Mouse (Mus musculus) CD4-positive, CD25-positive, alpha-beta regulatory T cell, adult 4 months (primary cell): ENCODE results near the gene Slc22a17. TPM values are rescaled to one million over a fixed set of nuclear protein-coding genes. Genes with fewer than 3 reads are reported as not detected.
"Not testable (repeated sequence)": the region's sequence is repeated elsewhere in the genome, so short reads cannot be mapped to it uniquely, and the experiment has no call there.

Experiments used
- ATAC-seq: one replicate; pipeline ENCODE4 v1.8.0; 2017
- polyA plus RNA-seq, 2 experiments: library from polyadenylated mRNA; unstranded; fragments of 100-300 nt; shearing (Covaris generic); gene quantifications; one replicate each; pipeline ENCODE4 v1.2.1; 2017

The Slc22a17 gene
- 1 to 10 TPM in 1 of 2 experiments, under 1 TPM in 1; 0.71 to 1.1 TPM for polyA plus RNA-seq

DNA sequence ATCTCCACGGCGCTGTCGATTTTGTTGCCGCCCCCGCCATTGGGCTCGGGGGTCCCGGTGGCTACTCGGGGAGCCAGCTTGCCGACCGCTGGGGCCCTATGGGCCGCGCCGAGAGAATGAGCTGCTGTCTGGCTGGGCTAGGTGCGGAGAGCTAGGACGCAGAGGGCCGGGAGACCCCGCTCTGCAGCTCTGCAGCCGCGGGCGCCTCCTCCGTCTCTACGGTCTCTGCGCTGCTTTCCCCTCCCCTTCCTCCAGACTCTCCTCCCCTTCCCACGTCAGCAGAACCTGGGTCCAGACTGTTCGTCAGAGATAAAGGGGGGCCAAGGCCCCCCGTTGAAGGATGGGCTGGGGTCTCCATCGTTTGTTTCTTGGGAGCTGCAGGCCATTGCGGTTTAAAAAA is at the start of gene Slc22a17:
Gene Slc22a17 (minus strand): TSS at position 247 of the 400 bp plus-strand sequence.
- peak; percentile 89 for ATAC-seq

GRCm38 (mm10) chr14:54962714-54963113 is 49.8 kb upstream of the Slc22a17 start:
- ATAC-seq: no peak

GRCm38 (mm10) chr14:54961487-54961886 is 48.6 kb upstream of the Slc22a17 start:
- ATAC-seq: no peak

DNA sequence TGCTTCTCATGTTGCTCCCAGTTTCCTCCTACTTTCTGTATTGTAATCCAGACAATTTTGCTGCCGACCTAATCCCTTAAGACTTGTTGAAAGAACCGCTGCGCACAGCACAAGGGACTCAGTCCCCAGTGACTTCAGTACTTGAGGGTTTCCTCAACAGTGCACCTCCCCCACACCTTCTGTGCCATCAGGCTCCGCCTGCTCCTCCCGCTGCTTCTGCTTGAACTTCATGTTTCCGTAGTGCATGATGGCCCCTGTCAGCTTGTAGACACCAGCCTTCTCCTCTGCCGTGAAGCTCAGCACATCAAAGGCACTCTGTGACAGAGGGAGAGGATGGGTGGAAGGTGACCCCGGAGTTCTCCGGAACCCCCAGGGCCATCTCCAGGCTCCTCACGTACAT is 47.8 kb upstream of the Slc22a17 start:
- no peak for ATAC-seq

GRCm38 (mm10) chr14:54959853-54960613 is 47.1 kb upstream of the Slc22a17 start:
- ATAC-seq: not testable (repeated sequence)

- no peak for ATAC-seq
Observed at GRCm38 (mm10) chr14:54959197-54959596, 46.3 kb upstream of the Slc22a17 start.

- no peak for ATAC-seq
Observed at GRCm38 (mm10) chr14:54958503-54958902, 45.6 kb upstream of the Slc22a17 start.

GRCm38 (mm10) chr14:54956533-54956932 is 43.6 kb upstream of the Slc22a17 start:
- no peak for ATAC-seq

- ATAC-seq: no peak
Observed at GRCm38 (mm10) chr14:54955481-54955880, 42.5 kb upstream of the Slc22a17 start.

DNA sequence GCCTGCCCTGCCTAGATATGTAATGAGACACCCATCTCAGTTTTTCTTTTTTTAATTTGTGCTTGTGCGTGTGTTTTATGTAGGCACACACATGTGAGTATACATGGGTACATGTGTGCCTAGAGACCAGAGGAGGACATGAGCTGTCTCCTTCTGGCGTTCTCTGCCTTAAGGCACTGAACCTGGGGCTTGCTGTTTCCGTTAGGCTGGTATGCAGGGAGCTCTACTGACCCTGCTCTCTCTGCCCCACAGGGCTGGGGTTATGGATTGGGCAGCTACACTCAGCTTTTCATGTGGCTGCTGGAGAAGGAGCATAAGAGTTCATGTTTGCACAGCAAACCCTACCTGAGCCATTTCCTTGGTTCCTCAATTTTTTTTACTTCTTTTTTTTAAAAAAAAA is 41.5 kb upstream of the Slc22a17 start:
- ATAC-seq: no peak

DNA sequence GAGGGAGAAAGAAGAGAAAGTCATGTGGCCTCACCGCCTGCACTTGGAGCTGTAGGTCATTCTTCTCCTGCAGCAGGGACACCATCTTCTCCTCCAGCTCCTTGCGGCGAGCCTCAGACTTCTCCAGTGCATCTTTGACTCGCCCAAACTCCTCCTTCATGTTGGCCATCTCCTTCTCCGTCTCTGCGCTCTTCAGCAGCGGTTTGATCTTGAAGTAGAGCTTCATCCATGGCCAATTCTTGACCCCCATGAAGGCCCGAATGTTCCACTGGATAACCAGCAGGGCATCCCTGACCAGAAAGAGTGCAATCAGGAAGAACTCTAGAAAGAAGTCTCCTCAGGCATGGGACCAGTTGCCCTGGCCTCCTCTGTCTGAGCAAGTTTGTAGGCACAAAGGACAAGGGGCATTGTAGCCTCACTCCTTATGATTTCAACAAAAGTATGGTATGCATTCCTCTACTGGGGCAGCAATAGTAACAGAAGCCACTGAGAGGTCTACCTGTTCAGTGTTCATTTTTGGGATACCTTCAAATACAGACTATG is 40.8 kb upstream of the Slc22a17 start:
- no peak for ATAC-seq

DNA sequence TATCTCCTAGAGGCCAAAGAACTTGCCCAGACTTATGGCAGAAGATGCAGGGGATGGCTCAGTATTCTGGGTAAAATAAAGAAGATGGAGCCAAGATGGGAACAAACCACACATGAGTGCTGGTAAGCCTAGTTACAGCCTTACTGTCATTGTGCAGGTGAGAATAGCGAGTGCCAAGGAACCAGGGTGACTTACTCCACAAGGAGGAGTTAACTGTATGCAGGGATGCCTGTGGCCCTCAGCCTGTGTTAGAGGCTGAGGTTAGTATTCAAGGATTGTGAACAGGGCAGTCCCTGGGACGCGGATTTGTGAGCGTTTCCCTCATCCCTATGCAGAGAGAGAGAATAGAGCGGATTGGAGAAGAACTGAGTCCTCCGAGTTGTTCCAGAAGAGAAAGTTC is 38.7 kb upstream of the Slc22a17 start:
- no peak for ATAC-seq

- no peak for ATAC-seq
Observed at GRCm38 (mm10) chr14:54950493-54950892, 37.6 kb upstream of the Slc22a17 start.

DNA sequence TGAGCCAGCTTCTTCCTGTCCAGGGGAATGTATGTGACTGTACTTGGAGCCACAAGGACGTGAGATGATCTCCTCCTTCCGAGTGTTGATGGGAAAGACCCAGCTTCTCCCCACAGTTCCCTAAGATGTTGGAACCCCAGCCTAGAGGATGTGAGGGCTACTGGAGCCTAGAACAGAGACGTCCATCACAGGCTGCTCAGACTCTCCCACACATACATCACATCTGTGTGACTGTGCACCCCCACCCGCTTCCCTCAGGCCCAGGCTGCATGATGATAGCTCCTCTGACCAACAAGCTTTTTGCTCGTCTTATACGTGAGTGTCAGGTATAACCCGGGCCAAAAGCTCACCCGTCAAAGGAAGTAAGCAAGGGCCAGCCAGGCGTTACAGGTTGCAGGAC is 35.8 kb upstream of the Slc22a17 start:
- ATAC-seq: no peak

DNA sequence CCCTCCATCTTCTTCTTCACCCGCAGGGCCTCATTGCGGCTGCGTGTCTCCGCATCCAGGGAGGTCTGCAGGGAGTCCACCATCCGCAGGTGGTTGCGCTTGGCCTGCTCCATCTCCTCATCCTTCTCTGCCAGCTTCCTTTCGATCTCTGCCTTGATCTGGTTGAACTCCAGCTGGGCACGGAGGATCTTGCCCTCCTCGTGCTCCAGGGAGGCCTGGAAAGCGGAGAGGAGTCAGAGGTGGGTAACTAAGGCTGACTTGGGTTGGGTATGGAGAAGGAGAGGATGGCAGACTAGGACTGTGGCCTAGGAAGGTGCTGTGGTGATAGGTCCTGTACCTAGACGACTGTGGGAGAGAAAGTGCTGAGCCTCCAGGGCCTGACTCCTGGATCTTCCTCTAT is 34.1 kb upstream of the Slc22a17 start:
- not testable (repeated sequence) for ATAC-seq

- ATAC-seq: no peak
Observed at GRCm38 (mm10) chr14:54945975-54946704, 33.2 kb upstream of the Slc22a17 start.

DNA sequence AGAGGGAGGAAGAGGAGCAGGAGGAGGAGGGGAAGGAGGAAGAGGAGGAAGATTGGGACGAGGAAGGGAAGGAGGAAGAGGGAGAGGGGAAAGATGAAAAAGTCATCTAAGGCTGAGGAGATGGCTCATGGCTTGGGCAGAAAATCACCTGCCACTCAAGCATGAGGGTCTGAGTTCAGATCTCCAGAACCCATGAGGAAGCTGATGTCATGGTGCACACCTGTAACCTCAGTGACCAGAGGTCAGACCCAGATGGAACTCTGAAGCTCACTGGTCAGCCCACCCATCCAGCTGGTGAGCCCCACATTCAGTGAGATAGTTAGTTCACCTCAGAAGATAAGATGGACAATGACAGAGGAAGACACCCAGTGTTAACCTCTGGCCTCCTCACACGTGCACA is 32.0 kb upstream of the Slc22a17 start:
- no peak for ATAC-seq

GRCm38 (mm10) chr14:54943971-54944370 is 31.0 kb upstream of the Slc22a17 start:
- no peak for ATAC-seq

DNA sequence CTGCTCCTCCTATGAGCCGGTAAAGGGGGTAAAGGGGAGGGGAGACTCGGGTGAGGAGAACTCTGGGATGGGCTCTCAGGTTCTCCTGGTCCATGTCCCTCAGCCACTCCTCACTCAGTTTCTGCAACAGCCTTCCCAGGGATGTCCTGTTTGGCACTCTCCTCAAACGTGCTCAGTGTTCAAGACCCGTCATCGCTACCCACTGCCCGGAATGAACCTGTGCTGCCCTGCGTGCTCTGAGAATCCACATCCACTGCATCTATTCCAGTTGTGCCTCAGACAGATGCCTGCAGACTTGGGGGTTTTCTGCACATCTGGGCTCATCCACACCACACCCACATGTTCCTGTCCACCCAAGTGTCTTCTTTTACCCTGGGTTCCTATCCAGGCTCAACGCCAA is 29.5 kb upstream of the Slc22a17 start:
- no peak for ATAC-seq

DNA sequence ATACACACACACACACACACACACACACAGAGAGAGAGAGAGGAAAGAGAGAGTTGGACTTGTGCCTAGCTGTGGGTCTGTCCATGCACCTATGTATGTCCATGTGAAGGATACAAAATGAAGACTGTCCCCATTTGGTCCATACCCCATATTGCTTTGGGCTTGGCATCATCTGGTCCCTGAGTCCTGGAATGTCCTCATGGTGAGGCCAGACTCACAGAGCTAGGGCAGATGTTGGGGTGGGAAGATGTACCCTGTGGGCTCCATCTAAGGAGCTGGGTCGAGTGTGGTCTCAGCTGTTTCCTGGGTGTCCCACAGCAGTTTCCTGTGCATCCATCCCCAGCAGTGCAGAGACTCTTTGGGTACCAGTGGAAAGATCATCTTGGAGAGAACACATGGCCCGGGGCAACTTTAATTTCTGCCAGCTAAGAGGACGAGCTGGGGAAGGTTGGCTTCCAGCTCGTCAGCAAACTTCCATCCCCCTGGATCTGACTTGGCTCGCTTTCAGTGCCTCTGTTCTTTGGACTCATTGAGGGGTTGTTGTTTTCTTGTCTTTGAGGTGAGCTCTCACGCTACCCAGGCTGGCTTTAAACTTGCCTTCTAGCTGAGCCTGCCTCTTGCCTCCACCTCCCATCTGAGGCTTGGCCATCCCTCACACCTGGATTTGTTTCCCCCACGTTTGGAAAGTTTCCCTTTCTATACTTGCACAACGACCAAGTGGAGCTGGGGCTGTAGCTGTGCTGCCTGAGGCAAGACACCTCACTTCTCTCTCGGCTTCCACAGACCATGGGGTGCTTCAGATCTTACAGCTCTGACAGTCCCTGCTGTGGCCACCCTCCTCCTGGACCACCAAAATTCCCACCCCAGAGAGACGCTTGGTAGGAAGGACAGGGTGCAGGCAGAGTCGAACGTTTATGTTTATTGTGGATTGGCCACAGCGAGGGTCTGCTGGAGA is 28.4 kb upstream of the Slc22a17 start:
- ATAC-seq: no peak

DNA sequence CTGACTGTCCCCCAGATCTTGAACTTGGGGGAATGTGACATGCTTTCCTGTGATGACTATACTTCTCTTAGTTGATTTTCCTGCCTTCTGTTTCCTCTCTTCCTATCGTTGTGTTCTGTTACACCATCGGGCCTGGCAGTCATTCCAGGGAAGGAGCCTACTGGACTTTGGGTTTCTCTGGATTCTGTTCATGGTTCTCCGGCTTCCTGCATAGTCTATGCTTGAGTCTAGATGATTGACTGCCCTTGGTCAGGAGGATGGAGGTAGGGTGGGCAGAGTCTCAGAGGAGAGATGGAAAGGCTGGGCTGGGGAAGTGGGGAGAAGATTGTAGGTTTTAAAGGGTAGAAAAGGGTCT is 27.2 kb upstream of the Slc22a17 start:
- no peak for ATAC-seq

DNA sequence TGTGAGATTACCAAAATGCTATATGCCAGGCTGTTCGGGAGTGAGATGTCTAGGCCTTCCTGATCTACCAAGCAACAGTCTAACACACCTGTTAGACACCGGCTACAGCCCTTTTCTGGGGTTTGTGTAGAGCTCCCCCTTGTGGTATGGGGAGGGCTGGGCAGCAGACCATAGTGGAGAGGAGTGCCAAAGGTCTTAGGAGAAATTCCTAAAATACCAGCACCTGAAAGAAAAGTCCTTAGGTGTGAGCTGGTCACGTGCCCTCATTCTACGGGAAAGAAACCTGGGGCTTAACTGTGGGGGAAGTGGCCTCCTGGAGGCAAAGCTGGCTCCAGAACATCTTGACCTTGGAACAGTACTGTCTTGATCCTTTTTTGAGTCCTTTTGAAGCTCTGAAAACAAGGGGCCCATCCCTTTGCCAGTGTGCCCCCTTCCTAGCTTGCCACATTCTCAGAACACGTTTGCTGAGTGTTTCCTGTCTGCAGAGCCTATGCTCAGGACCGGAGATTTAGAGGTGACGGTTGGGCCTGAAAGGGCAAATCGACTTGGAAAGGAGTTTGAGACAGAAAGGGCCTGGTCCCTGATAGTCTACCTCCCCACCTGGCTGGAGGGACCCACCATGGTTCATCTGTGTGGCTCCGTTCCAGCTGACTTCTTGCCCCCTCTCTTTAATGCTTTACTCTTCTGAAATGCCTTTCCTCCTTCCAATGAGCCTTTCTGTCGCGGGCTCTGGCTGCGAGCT is 26.7 kb upstream of the Slc22a17 start:
- no peak for ATAC-seq
